Mouse (Mus musculus) neural tube, embryonic 12.5 days (tissue): Measurements from ENCODE around the gene Plekha5. TPM values are rescaled to one million over a fixed set of nuclear protein-coding genes. Genes with fewer than 3 reads are reported as not detected.
"Not testable (repeated sequence)": the region's sequence is repeated elsewhere in the genome, so short reads cannot be mapped to it uniquely, and the experiment has no call there.

Experiments
- ATAC-seq: fragments of 200-750 bp; cut with Nextera tagmentation; 2 replicates; pipeline ENCODE4 v1.8.0; 2017; ENCODE audit warnings: low read depth, mild to moderate bottlenecking, moderate TSS enrichment, moderate library complexity; ENCODE audit not compliant: low FRiP score
- H3K27ac ChIP-seq: fragments of 300-500 bp; sonication (generic); 2 replicates; pipeline ENCODE4 v1.5.1; 2016
- H3K27me3 ChIP-seq: fragments of 300-500 bp; sonication (generic); replicated peaks from 2 replicates; pipeline ENCODE4 v1.6.1; 2016; ENCODE audit warnings: mild to moderate bottlenecking
- H3K36me3 ChIP-seq: fragments of 300-500 bp; sonication (generic); 2 replicates; pipeline ENCODE4 v1.6.1; 2016; ENCODE audit warnings: mild to moderate bottlenecking
- H3K4me1 ChIP-seq: fragments of 300-500 bp; sonication (generic); 2 replicates; pipeline ENCODE4 v1.6.1; 2016
- H3K4me2 ChIP-seq: fragments of 300-500 bp; sonication (generic); replicated peaks from 2 replicates; pipeline ENCODE4 v1.6.1; 2016; ENCODE audit warnings: mild to moderate bottlenecking
- H3K4me3 ChIP-seq: fragments of 300-500 bp; sonication (generic); 2 replicates; pipeline ENCODE4 v1.5.1; 2016
- H3K9ac ChIP-seq: fragments of 300-500 bp; sonication (generic); 2 replicates; pipeline ENCODE4 v1.6.1; 2016; ENCODE audit warnings: mild to moderate bottlenecking
- H3K9me3 ChIP-seq: fragments of 300-500 bp; sonication (generic); 2 replicates; pipeline ENCODE4 v1.6.1; 2016; ENCODE audit warnings: mild to moderate bottlenecking
- WGBS: fragments of 180-500 bp; shearing (Covaris S2); methylation state at CpG from one replicate; pipeline ENCODE4 v1.1.7; 2016; 5-methylcytosine and 5-hydroxymethylcytosine counted together
- polyA plus RNA-seq: library from polyadenylated mRNA; unstranded; fragments of >200 nt; fragmentation: Nextera tagmentation; extraction: Ambion mirVana; gene quantifications from 2 replicates; pipeline ENCODE4 v1.2.1, GENCODE M21; 2016

Gene Plekha5
- polyA plus RNA-seq, 1 experiment from 2014 or later: 53.3 TPM

DNA sequence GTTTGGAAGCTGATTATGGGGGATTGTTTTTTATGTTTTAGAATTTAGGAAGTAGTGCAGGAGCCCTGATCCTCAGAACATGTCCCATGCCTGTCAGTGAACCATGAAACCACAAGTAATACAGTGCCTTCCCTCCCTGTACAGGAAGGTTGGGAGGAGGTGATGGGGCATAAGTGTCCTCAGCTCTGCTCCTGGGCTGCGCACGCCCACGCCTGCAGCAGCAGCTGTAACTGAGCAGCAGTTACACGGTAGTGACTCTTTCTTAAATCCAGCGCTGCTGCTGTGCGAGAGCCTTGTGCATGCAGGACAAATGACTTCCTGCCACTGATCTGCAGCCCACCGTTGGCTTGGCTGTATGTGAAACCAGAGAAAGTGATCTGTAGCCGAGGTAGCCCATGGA lies 152.3 kb downstream of the Plekha5 start:
- no peak overlapping the region for H3K4me2 ChIP-seq
- H3K4me1 ChIP-seq: no peaks in the 10 kb centered on the region
- no peak overlapping the region for H3K27ac ChIP-seq
- no peak overlapping the region for H3K4me3 ChIP-seq
- no peak for ATAC-seq
- H3K9ac ChIP-seq: no peak overlapping the region
- H3K9me3 ChIP-seq: no peaks in the 10 kb centered on the region
- H3K36me3 ChIP-seq: peaks cover 64% of the 10 kb centered on the region
- WGBS: 84% methylated on average over 8 of the region's 8 CpGs
- H3K27me3 ChIP-seq: no peaks in the 10 kb centered on the region

- no peak for ATAC-seq
These were observed 153.3 kb downstream of the Plekha5 start for GRCm38 (mm10) chr6:140576961-140577821.

DNA sequence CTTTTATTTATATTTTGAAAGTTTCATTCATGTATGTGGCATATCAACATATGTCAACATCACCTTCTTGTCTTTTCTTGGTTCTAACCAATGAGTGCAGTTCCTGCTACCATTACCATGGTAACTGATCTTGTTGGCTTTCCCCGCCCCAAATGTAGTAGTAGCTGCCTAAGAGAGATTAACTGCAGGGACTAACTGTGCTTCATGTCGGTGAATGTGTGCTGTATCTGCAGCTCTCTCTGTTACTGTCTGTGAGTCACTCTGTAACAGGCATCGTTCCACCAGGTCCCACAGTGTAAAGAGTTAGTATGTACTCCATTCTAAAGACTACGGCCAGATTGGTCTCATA lies 153.9 kb downstream of the Plekha5 start:
- no peak overlapping the region for H3K4me2 ChIP-seq
- no peaks in the 10 kb centered on the region for H3K9me3 ChIP-seq
- H3K27ac ChIP-seq: no peak overlapping the region
- no peak overlapping the region for H3K4me3 ChIP-seq
- ATAC-seq: no peak
- WGBS: 92% methylated on average over 4 of the region's 4 CpGs
- H3K4me1 ChIP-seq: no peaks in the 10 kb centered on the region
- H3K27me3 ChIP-seq: no peaks in the 10 kb centered on the region
- H3K36me3 ChIP-seq: peaks cover 55% of the 10 kb centered on the region
- no peak overlapping the region for H3K9ac ChIP-seq

More at GRCm38 (mm10) chr6:140576961-140577821, 153.3 kb downstream of the Plekha5 start:
- 82% methylated on average over 18 of the region's 18 CpGs for WGBS
- no peaks in the 10 kb centered on the region for H3K9me3 ChIP-seq
- H3K4me1 ChIP-seq: no peaks in the 10 kb centered on the region
- no peaks in the 10 kb centered on the region for H3K27me3 ChIP-seq
- H3K36me3 ChIP-seq: peaks cover 55% of the 10 kb centered on the region
- H3K4me2 ChIP-seq: no peak overlapping the region
- no peak overlapping the region for H3K27ac ChIP-seq
- H3K4me3 ChIP-seq: no peak overlapping the region
- H3K9ac ChIP-seq: no peak overlapping the region

GRCm38 (mm10) chr6:140578985-140579384 lies 155.1 kb downstream of the Plekha5 start:
- not testable (repeated sequence) for H3K4me1 ChIP-seq, ATAC-seq

GRCm38 (mm10) chr6:140580170-140580569 lies 156.3 kb downstream of the Plekha5 start:
- 91% methylated on average over 4 of the region's 4 CpGs for WGBS

More at GRCm38 (mm10) chr6:140578985-140579384, 155.1 kb downstream of the Plekha5 start:
- not testable (repeated sequence) for H3K27ac ChIP-seq, H3K9me3 ChIP-seq, H3K4me2 ChIP-seq, H3K9ac ChIP-seq, H3K27me3 ChIP-seq, H3K4me3 ChIP-seq
- peaks cover 53% of the 10 kb centered on the region for H3K36me3 ChIP-seq

GRCm38 (mm10) chr6:140586714-140587259 lies 162.9 kb downstream of the Plekha5 start:
- Histone ChIP-seq H3K27me3 (no peaks in the 10 kb centered on the region), H3K9me3 (no peaks in the 10 kb centered on the region), H3K4me3 (no peak overlapping the region), H3K9ac (no peak overlapping the region), H3K4me2 (no peak overlapping the region), H3K4me1 (no peaks in the 10 kb centered on the region), H3K36me3 (peaks cover 73% of the 10 kb centered on the region), H3K27ac (no peak overlapping the region)
- WGBS: 89% methylated on average over 8 of the region's 8 CpGs
- no peak for ATAC-seq

More at GRCm38 (mm10) chr6:140580170-140580569, 156.3 kb downstream of the Plekha5 start:
- no peak overlapping the region for H3K4me3 ChIP-seq
- no peak overlapping the region for H3K4me2 ChIP-seq
- peaks cover 45% of the 10 kb centered on the region for H3K36me3 ChIP-seq
- H3K27me3 ChIP-seq: no peaks in the 10 kb centered on the region
- no peak overlapping the region for H3K27ac ChIP-seq
- H3K9ac ChIP-seq: no peak overlapping the region
- H3K9me3 ChIP-seq: no peaks in the 10 kb centered on the region
- no peaks in the 10 kb centered on the region for H3K4me1 ChIP-seq
- ATAC-seq: no peak

GRCm38 (mm10) chr6:140591331-140591730 lies 167.5 kb downstream of the Plekha5 start:
- no peaks in the 10 kb centered on the region for H3K4me1 ChIP-seq
- WGBS: 92% methylated on average over 5 of the region's 5 CpGs
- ATAC-seq: no peak
- H3K27ac ChIP-seq: no peak overlapping the region
- H3K36me3 ChIP-seq: peaks cover 84% of the 10 kb centered on the region
- H3K4me2 ChIP-seq: no peak overlapping the region
- H3K9ac ChIP-seq: no peak overlapping the region
- no peak overlapping the region for H3K4me3 ChIP-seq
- H3K9me3 ChIP-seq: no peaks in the 10 kb centered on the region
- H3K27me3 ChIP-seq: no peaks in the 10 kb centered on the region

GRCm38 (mm10) chr6:140592713-140593112 lies 168.9 kb downstream of the Plekha5 start:
- H3K4me3 ChIP-seq: no peak overlapping the region
- no peak for ATAC-seq
- no peaks in the 10 kb centered on the region for H3K9me3 ChIP-seq
- WGBS: 92% methylated on average over 8 of the region's 8 CpGs
- no peaks in the 10 kb centered on the region for H3K27me3 ChIP-seq
- peaks cover 4% of the 10 kb centered on the region; the same call in 1 of the 2 replicates for H3K4me1 ChIP-seq
- peaks cover 78% of the 10 kb centered on the region for H3K36me3 ChIP-seq
- no peak overlapping the region for H3K9ac ChIP-seq
- no peak overlapping the region for H3K4me2 ChIP-seq
- no peak overlapping the region for H3K27ac ChIP-seq

DNA sequence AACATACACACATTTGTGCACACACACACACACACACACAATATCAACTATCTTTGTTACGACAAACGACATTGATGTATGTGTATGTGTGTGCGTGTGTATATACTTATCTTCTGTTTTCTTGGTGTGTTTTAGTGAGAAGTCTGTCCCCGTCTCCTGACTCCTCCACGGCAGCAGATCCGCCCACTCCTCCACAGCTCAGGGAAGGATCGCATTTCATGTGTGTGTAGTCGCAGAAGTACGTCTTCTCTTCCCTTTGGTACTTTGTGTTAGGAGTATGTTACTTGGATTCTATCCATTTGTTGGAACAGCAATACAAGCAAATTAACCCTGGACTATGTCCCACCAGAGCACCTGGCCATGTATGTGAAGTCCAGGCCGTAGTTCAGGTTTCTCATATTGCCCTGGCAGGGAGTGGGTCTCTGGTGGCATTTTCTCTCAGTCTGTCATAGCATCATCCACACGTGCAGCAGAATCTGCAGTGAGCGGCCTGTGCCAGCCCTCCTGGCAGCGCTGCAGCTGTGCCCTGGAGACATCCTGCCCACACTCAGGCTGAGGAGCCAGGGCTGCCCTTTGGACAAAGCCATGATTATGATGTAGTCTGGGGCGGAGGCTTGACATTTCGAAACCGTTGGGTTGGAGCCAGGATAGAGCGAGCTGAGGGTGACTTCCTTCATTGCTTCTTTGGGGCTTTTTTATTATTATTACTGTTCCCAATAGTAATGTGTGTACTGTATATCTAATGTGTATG lies 169.7 kb downstream of the Plekha5 start:
- no peaks in the 10 kb centered on the region for H3K9me3 ChIP-seq
- H3K27ac ChIP-seq: no peak overlapping the region
- H3K4me1 ChIP-seq: peaks cover 4% of the 10 kb centered on the region; the same call in 1 of the 2 replicates
- peaks cover 76% of the 10 kb centered on the region for H3K36me3 ChIP-seq
- H3K4me2 ChIP-seq: no peak overlapping the region
- H3K9ac ChIP-seq: no peak overlapping the region
- 88% methylated on average over 17 of the region's 17 CpGs for WGBS
- ATAC-seq: no peak
- no peaks in the 10 kb centered on the region for H3K27me3 ChIP-seq
- H3K4me3 ChIP-seq: no peak overlapping the region

DNA sequence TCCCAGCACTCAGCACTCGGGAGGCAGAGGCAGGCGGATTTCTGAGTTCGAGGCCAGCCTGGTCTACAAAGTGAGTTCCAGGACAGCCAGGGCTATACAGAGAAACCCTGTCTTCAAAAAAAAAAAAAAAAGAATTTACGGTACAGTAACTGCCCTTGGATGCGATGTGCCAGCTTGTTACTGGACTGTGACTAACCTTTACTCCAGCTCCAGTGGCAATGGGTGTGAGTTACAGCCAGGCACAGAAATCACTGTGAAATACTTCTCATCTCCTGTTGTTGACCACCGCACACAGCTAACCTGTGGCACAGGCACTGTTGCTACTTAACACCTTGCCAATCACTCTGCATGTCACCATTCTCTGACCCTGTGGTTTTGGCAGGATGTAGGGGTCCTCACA lies 171.7 kb downstream of the Plekha5 start:
- 92% methylated on average over 6 of the region's 6 CpGs for WGBS
- H3K4me3 ChIP-seq, H3K4me2 ChIP-seq, H3K9me3 ChIP-seq, H3K9ac ChIP-seq, H3K4me1 ChIP-seq, H3K27ac ChIP-seq, ATAC-seq, H3K27me3 ChIP-seq: not testable (repeated sequence)
- H3K36me3 ChIP-seq: peaks cover 66% of the 10 kb centered on the region

GRCm38 (mm10) chr6:140597381-140598329 lies 173.8 kb downstream of the Plekha5 start:
- Histone ChIP-seq H3K27ac (no peak overlapping the region), H3K27me3 (no peaks in the 10 kb centered on the region), H3K36me3 (peaks cover 47% of the 10 kb centered on the region), H3K9me3 (no peaks in the 10 kb centered on the region), H3K4me3 (no peak overlapping the region), H3K4me2 (no peak overlapping the region), H3K4me1 (peaks cover 4% of the 10 kb centered on the region; the same call in 1 of the 2 replicates), H3K9ac (no peak overlapping the region)
- ATAC-seq: no peak
- WGBS: 48% methylated on average over 15 of the region's 15 CpGs
